Mouse (Mus musculus): ENCODE measurements around the gene Gata5.

DNA sequence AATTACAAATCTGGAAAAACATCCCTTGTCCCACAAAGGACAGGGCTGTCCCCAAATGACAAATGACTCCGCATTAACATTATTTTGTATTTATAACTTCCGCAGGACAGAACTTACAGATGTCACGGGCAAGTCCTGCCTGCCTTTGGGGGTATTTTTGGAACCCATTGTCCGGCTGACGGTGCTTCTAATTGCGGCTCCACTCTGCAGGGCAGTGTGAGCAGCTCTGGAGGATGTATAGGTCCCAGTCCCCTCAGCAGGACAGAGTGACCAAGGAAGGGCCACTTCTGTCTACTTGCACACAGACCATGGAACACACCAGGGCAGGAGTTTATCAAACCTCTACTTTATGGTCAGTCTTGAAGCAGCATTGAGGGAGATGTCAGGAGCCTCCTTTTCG is 16.9 kb downstream of the Gata5 start:
- TF ChIP-seq CTCF (IDR thresholded peaks at IDR 0.05; ENCODE audit: control insufficient read depth, insufficient read depth, insufficient replicate concordance, low read depth, low read length) (no peak), POLR2A (IDR thresholded peaks at IDR 0.05; ENCODE audit: control insufficient read depth, low read depth, low read length) (no peak)

Data from testis, adult 2 months (tissue).